Mouse (Mus musculus): ENCODE measurements around the gene Mlxip. TPM values are rescaled to one million over a fixed set of nuclear protein-coding genes. Genes with fewer than 3 reads are reported as not detected.

Mlxip gene
- polyA plus RNA-seq, 1 experiment from 2014 or later = 10.5 TPM

DNA sequence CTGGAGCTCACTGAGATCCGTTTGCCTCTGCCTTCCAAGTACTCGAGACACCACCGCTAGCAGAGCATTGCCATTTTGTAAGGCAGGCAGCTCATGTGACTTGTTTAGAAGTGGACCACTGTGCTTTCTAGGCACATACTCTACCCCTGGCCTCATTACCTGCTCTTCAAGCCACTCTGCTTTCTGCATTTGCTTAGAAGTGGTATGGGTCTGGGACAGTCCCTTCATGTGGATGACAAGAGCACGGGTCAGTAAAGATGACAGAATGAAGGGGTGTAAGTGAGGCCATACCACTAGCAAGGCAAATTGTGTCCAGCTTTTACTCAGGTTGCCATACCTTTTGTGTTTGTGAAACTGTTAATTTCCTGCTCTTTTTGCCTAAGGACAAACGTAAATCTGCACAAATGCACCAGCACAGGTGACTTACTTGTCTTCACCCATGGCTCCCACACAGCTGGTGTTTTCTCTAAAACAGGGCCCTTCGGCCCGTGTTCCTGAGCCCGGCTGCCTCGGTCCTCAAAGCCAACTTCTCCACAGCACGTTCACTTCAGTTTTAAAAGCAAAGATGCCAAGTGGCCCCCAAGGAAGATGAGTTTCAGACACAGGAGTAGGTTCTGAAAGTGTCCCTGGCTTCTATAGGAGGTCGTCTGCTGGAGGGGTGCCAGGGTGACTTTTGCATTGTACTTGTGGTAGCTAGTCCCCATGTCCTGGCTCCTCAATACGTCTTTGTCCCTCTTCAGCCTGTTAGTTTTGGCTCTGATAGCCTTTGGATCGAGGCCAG is 37.1 kb downstream of the Mlxip start:
- TF ChIP-seq CTCF (IDR thresholded peaks at IDR 0.05; ENCODE audit: low read depth) (no peak), EP300 (optimal IDR thresholded peaks at IDR 0.05) (no peak)
- H3K4me2 ChIP-seq (replicated peaks; ENCODE audit: low read depth) = no peak overlapping the region
- H3K4me3 ChIP-seq (ENCODE audit: low read depth, low read length) = no peak overlapping the region
- no peaks in the 10 kb centered on the region for H3K36me3 ChIP-seq (ENCODE audit: control insufficient read depth, insufficient read depth, low read length)
- peaks cover 5% of the 10 kb centered on the region for H3K4me1 ChIP-seq (replicated peaks; ENCODE audit: control insufficient read depth, insufficient read depth)
- WGBS = 64% methylated on average over 13 of the region's 13 CpGs
- ATAC-seq (ENCODE audit: low FRiP score, low TSS enrichment) (no peak), DNase-seq (ENCODE audit: low spot score) (peak; percentile 39)
- peak overlapping the region; percentile 61 for H3K27ac ChIP-seq (replicated peaks)
- H3K27me3 ChIP-seq (ENCODE audit: control insufficient read depth, insufficient read depth, low read length) = no peaks in the 10 kb centered on the region
- no peak overlapping the region for H3K9ac ChIP-seq (ENCODE audit: low read length)
- H3K9me3 ChIP-seq (ENCODE audit: control insufficient read depth, low read length) = no peaks in the 10 kb centered on the region

DNA sequence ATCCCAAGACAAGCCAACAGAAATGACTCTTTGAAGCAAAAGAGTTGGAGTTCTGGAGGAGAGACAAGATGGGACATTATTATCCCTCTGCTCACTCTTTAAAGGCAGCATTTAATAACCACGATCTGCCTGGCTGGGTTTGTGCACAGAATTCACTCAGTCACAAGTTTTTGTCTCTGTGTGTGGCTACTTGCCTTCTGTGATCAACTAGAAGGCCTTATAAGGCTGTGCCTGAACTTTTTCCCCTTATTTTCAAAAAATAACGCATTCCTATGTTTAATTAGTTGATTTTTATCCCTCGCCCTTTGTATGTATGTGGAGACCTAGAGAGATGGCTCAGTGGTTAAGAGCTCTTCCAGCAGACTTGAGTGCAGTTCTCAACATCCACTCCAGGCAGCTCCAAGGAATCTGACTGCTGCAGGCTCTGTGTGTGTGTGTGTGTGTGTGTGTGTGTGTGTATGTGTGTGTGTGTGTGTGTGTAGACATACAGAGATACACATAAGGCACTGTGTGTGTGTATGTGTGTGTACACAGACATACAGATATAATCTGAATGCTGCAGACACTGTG is 37.8 kb downstream of the Mlxip start:
- ATAC-seq (ENCODE audit: low FRiP score, low TSS enrichment) = no peak
- H3K27ac ChIP-seq (replicated peaks) = peak overlapping the region; percentile 61

DNA sequence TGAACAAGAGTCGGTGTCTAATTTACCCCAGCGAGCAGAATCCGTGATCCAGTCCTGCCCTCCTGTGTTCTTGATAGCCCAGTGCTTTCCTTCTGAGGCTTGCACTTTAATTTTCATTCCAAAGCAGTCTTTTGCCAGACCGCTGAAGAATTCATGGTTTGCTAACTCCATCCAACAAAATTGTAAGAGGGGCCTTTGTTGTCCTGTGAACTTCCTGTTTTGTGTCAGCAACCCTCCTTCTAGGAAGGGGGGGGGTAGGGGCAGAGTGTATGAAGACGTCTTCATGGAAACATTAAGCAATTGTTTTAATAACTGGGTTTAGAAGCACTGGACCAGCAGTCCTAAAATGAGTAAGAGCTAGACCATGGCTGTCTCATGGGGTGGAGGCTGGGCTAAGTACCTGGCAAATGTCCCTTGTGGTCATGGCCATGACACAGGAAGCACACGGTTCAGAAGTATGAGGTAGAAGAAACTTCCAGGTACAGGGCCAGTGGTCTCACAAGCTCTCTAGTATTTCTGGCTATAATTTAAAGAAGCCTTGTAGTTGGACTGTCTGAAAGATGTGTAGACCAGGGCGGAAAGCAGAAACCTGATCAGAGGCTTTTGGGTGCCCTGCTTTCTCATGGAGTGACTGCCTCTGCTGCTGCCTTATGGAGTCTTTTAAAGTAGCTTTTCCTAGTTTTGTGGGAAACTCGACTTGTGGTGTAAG is 41.6 kb downstream of the Mlxip start:
- ATAC-seq (ENCODE audit: low FRiP score, low TSS enrichment) (peak; percentile 47; the same call in 1 of the 2 replicates), DNase-seq (ENCODE audit: low spot score) (no peak)
- no peak overlapping the region for H3K9ac ChIP-seq (ENCODE audit: low read length)
- TF ChIP-seq EP300 (optimal IDR thresholded peaks at IDR 0.05) = no peak
- TF ChIP-seq CTCF (IDR thresholded peaks at IDR 0.05; ENCODE audit: low read depth) = peak; percentile 61
- H3K9me3 ChIP-seq (ENCODE audit: control insufficient read depth, low read length) = no peaks in the 10 kb centered on the region
- H3K36me3 ChIP-seq (ENCODE audit: control insufficient read depth, insufficient read depth, low read length) = 0 out of 2 replicates have a peak, but pooled peaks cover 6% of the 10 kb centered on the region
- no peak overlapping the region for H3K4me2 ChIP-seq (replicated peaks; ENCODE audit: low read depth)
- no peaks in the 10 kb centered on the region for H3K27me3 ChIP-seq (ENCODE audit: control insufficient read depth, insufficient read depth, low read length)
- WGBS = 41% methylated on average over 8 of the region's 8 CpGs
- no peak overlapping the region for H3K4me3 ChIP-seq (ENCODE audit: low read depth, low read length)
- peak overlapping the region; percentile 40; the same call in 1 of the 2 replicates for H3K27ac ChIP-seq (replicated peaks)
- H3K4me1 ChIP-seq (replicated peaks; ENCODE audit: control insufficient read depth, insufficient read depth) = peaks cover 5% of the 10 kb centered on the region

More for the DNA sequence above, 37.8 kb downstream of the Mlxip start:
- H3K36me3 ChIP-seq (ENCODE audit: control insufficient read depth, insufficient read depth, low read length) = no peaks in the 10 kb centered on the region
- 38% methylated on average over 3 of the region's 3 CpGs for WGBS
- DNase-seq (ENCODE audit: low spot score) = no peak
- no peak overlapping the region for H3K4me3 ChIP-seq (ENCODE audit: low read depth, low read length)
- no peak overlapping the region for H3K9ac ChIP-seq (ENCODE audit: low read length)
- H3K4me1 ChIP-seq (replicated peaks; ENCODE audit: control insufficient read depth, insufficient read depth) = peaks cover 5% of the 10 kb centered on the region
- no peak overlapping the region for H3K4me2 ChIP-seq (replicated peaks; ENCODE audit: low read depth)
- no peaks in the 10 kb centered on the region for H3K9me3 ChIP-seq (ENCODE audit: control insufficient read depth, low read length)
- no peaks in the 10 kb centered on the region for H3K27me3 ChIP-seq (ENCODE audit: control insufficient read depth, insufficient read depth, low read length)
- TF ChIP-seq EP300 (optimal IDR thresholded peaks at IDR 0.05) (no peak), CTCF (IDR thresholded peaks at IDR 0.05; ENCODE audit: low read depth) (no peak; the same call in 1 of the 2 replicates)

GRCm38 (mm10) chr5:123436780-123437175 is 42.2 kb downstream of the Mlxip start:
- H3K4me2 ChIP-seq (replicated peaks; ENCODE audit: low read depth) = no peak overlapping the region
- 0 out of 2 replicates have a peak, but pooled peaks cover 7% of the 10 kb centered on the region for H3K36me3 ChIP-seq (ENCODE audit: control insufficient read depth, insufficient read depth, low read length)
- H3K27me3 ChIP-seq (ENCODE audit: control insufficient read depth, insufficient read depth, low read length) = no peaks in the 10 kb centered on the region
- peaks cover 5% of the 10 kb centered on the region for H3K4me1 ChIP-seq (replicated peaks; ENCODE audit: control insufficient read depth, insufficient read depth)
- TF ChIP-seq CTCF (IDR thresholded peaks at IDR 0.05; ENCODE audit: low read depth) (peak; percentile 87), EP300 (optimal IDR thresholded peaks at IDR 0.05) (no peak)
- H3K9me3 ChIP-seq (ENCODE audit: control insufficient read depth, low read length) = no peaks in the 10 kb centered on the region
- 33% methylated on average over 4 of the region's 4 CpGs for WGBS
- peak; percentile 54 for DNase-seq (ENCODE audit: low spot score)
- no peak overlapping the region for H3K4me3 ChIP-seq (ENCODE audit: low read depth, low read length)
- H3K9ac ChIP-seq (ENCODE audit: low read length) = no peak overlapping the region
- peak; percentile 33; the same call in 1 of the 2 replicates for ATAC-seq (ENCODE audit: low FRiP score, low TSS enrichment)
- H3K27ac ChIP-seq (replicated peaks) = no peak overlapping the region

DNA sequence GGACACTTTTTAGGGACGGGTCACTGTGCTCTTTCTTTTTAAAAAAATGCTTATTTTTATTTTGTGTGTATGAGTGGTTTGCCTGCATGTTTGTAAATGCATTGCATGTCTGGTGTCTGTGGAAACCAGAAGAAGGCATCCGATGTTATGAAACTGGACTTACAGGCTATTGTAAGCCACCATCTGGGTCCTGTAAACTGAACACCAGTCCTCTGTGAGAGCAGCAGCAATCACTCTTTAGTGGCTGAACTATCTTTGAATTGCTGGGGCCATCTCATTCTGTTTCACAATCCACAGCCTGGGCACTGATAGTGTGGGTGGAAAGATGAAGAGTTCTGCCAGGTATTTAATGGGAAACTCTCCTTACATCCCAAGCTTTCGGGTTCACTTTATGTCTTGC is 43.8 kb downstream of the Mlxip start:
- Histone ChIP-seq H3K27me3 (ENCODE audit: control insufficient read depth, insufficient read depth, low read length) (no peaks in the 10 kb centered on the region), H3K9me3 (ENCODE audit: control insufficient read depth, low read length) (no peaks in the 10 kb centered on the region), H3K4me1 (replicated peaks; ENCODE audit: control insufficient read depth, insufficient read depth) (no peaks in the 10 kb centered on the region), H3K27ac (replicated peaks) (no peak overlapping the region), H3K4me2 (replicated peaks; ENCODE audit: low read depth) (no peak overlapping the region), H3K36me3 (ENCODE audit: control insufficient read depth, insufficient read depth, low read length) (peaks cover 8% of the 10 kb centered on the region; the same call in 1 of the 2 replicates), H3K9ac (ENCODE audit: low read length) (no peak overlapping the region), H3K4me3 (ENCODE audit: low read depth, low read length) (no peak overlapping the region)
- WGBS = 85% methylated on average over 3 of the region's 3 CpGs
- ATAC-seq (ENCODE audit: low FRiP score, low TSS enrichment) (no peak), DNase-seq (ENCODE audit: low spot score) (no peak)
- no peak for TF ChIP-seq EP300 (optimal IDR thresholded peaks at IDR 0.05)
- no peak for TF ChIP-seq CTCF (IDR thresholded peaks at IDR 0.05; ENCODE audit: low read depth)

Data from stomach, postnatal 0 days (tissue).